Mouse (Mus musculus) liver, adult 2 months (tissue): ENCODE measurements around the gene Nlrp6.

Source experiments
- CTCF ChIP-seq: fragments of 200-500 bp; IDR thresholded peaks from 2 replicates; pipeline ENCODE4 v1.5.1; 2011; ENCODE audit warnings: low read depth, low read length, control low read depth
- POLR2A ChIP-seq: fragments of 200-500 bp; IDR thresholded peaks from 2 replicates; pipeline ENCODE4 v1.6.1; 2011; ENCODE audit warnings: low read length, control low read depth; ENCODE audit not compliant: insufficient read depth; ENCODE audit errors: extremely low read depth

DNA sequence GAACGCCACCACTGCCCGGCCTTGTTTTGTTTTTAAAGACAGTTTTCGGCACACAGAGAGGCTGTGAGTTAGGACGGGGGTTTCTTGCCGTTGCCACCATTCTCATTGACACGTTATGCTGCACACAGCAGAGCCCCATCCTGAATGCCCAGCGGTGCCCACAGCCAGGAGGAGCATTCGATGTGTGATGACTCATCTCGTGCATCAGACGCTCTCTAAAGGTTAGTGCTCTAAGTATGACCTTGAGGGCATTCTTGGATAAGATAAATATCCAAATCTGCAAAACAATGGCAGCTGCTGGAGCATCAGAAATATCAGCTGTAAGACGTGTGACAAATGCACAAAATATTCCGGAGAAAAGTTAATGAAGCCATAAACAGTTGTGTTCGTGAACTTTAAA, 13.6 kb upstream of the Nlrp6 start:
- 0 out of 2 replicates have a peak, but pooled peaks have one; percentile 12 for TF ChIP-seq CTCF
- 0 out of 2 replicates have a peak, but pooled peaks have one; percentile 38 for TF ChIP-seq POLR2A
